Mouse (Mus musculus) brain, embryonic 14.5 days (tissue): ENCODE measurements around the gene Mdh1. TPM values are rescaled to one million over a fixed set of nuclear protein-coding genes. Genes with fewer than 3 reads are reported as not detected.
"Not testable (repeated sequence)": the region's sequence is repeated elsewhere in the genome, so short reads cannot be mapped to it uniquely, and the experiment has no call there.

Source experiments
- DNase-seq: peaks from one replicate; pipeline ENCODE4 v3.0.0-alpha.2; 2011; ENCODE audit warnings: low read depth
- CTCF ChIP-seq: fragments of 200-500 bp; IDR thresholded peaks from 2 replicates; pipeline ENCODE4 v1.5.1; 2012; ENCODE audit warnings: inconsistent platforms, mild to moderate bottlenecking, moderate library complexity, borderline replicate concordance; ENCODE audit not compliant: insufficient read depth, insufficient read length; ENCODE audit errors: extremely low read depth
- POLR2A ChIP-seq: fragments of 200-500 bp; IDR thresholded peaks from 2 replicates; pipeline ENCODE4 v1.6.1; 2012; ENCODE audit warnings: mild to moderate bottlenecking, inconsistent platforms, borderline replicate concordance; ENCODE audit not compliant: poor library complexity, insufficient read depth, insufficient read length, severe bottlenecking; ENCODE audit errors: extremely low read depth
- polyA plus RNA-seq: library from polyadenylated mRNA; depleted of rRNA; stranded (reverse); fragments of >200 nt; gene quantifications from 2 replicates; pipeline ENCODE4 v1.2.3, GENCODE M21; 2012; rRNA removed

Mdh1 gene
- polyA plus RNA-seq, 1 experiment = 233 TPM

DNA sequence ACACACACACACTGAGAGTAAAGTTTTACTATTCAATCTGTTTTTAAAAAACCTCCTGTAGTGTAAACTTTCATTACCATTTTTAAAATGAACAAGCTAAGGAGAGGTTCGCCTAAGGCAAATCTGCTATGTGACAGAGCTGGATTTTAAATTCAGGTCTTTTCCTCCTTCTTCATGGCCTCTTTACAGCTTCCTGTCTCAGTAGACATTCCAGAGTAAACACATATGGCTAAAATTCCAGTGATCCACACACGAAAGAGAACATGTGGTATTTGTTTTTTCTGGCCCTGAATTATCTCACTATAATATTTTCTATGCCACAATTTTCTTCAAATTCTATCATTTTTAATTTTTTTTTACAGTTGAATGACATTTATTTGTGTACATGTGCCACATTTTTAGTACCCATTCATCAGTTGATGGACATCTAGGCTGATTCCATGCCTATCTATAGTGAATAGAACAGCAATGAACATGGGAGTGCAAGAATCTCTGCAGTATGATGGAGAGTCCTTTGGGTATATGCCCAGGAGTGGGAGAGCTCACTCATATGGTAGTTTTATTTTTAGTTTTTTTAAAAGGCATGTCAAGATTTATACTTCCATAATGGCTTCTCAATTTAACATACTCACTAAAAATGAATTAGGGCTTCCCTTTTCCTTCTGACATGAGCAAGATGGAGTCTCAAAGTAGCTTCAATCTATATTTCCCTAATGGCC lies 43.3 kb downstream of the Mdh1 start:
- TF ChIP-seq POLR2A = no peak
- TF ChIP-seq CTCF = no peak
- no peak for DNase-seq

DNA sequence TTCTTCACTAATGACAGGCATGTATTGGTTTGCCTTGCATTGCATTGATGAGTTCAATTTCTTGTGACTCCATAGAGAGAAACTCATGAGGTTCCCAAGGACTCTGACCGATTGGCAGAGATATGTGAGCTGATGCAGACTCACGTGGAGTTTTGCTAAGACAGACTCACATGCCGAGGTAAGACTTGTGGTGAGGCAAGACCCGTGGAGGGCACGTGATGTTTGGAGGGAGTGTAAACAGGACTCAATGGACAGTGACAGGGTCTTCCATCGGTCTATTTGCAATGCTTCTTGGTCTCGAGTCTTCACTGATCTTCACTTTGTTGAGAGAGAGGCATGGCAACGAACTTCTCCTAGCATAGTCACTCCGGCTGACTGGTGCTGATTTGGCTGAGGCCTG lies 54.4 kb downstream of the Mdh1 start:
- TF ChIP-seq POLR2A (no peak), CTCF (no peak)
- DNase-seq = no peak

DNA sequence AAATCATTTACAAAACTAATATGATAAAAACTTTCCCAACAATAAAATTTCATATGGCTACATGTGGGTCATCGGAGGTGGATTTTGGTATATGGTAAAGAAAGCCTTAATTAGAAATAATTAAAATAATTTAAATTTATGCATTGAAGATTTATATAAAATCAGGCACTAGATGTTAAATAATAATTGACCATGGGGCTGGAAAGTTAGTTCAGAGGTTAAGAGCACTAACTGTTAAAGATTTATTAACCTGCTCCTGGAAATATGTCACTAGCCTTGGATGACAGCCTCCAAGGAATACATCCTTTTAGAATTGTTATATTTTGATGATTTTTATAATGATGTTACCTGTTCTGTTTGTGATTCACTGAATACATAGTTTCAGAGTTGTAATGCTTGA lies 55.8 kb downstream of the Mdh1 start:
- not testable (repeated sequence) for DNase-seq

DNA sequence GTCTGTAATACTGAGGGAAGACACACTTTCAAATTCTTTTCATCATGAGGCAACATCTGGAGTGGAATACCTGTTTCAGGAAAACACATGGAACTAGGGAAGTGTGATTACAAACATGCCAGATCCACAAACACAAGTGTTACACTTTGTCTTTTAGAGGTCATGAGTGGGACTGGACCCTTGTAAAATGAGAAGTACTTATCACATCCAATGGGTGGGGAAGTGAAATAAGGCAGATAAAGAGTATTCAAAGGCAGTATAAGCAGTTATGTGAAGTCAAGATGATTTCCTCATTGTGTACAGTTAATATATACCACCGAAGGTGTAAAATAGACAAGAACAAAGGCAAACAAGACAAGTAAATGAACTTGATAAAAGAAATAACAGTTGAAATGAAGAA lies 61.6 kb downstream of the Mdh1 start:
- DNase-seq = not testable (repeated sequence)

DNA sequence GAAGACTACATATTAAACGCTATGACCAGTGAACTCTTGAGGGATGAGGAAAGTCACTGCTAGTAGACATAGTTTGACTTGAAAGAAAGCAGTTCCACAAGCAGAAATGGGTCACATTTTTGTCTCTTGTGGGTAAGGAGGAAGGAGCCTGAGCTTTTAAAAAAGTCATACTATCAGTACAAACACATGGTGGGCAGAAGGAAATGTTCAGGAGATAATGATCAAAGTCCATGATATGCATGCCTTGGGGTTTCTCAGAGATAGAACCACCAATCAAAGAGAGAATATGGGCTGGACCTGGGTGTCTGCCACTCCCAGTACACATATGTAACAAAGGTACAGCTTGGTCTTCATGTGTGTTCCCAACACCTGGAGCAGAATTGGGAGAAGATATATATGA lies 63.5 kb downstream of the Mdh1 start:
- DNase-seq = not testable (repeated sequence)

DNA sequence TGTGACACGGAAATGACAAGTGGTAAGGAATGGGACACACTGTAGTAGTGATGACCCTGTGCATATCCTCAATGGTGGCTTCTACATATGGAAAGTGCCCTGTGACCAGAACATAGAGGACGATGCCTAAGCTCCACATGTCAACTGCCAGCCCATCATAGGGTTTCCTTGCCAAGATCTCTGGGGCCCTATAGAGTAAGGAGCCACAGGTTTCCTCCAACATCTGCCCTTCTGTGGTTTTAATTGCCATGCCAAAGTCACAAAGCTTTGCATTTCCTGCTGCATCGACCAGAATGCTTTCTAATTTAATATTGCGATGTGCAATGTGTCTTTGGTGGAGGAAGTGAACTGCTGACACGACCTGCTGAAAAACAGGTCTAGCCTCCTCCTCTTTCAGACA lies 65.1 kb downstream of the Mdh1 start:
- not testable (repeated sequence) for DNase-seq

Other genes with a start within 250 kb of the Mdh1 start
- gene Ugp2, start 201.2 kb downstream of the Mdh1 start, polyA plus RNA-seq = 23.2 and 29.0 TPM in 2 replicates
- gene Wdpcp, start 132 bp downstream of the Mdh1 start, polyA plus RNA-seq = 8.6 and 10.2 TPM in 2 replicates